ENCODE assay signal across 27 mouse cellular contexts in the genomic region with DNA sequence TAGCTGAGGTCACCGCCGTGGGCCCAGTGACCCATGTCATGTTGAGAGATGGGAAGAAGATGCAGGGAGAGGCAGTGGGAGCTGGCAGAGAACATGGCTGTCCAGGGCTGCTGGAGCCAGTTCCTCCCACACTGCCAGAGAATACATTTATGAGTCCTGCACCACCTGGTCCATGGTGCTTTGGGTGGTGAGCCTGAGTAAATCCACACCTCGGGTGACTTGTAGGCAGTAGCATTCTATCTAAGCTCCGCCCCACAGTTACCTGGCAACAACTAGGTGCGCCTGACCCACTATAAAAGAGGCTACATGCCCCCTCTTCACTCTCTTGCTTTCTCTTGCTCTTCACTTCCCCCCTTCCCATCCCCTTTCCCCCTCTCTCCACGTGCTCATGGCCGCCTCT.
DNase-seq lines count a peak whose midpoint lies in the region; ATAC-seq and TF ChIP-seq lines count a peak whose summit lies in the region.
"Had no signal": no experiment of that assay in that cellular context is flagged by ENCODE, and none has a peak within 500 bp of the region (broad histone marks: within the 10 kb centered on the region; RNA-seq: fewer than 3 reads in every experiment).

No protein-coding gene starts in this region.

- no peak for DNase-seq in testis, postnatal 10 days (ENCODE audit: low spot score)
- no peak for DNase-seq in limb, embryonic 10.5 days (ENCODE audit: low spot score)
- no peak for DNase-seq in Muller cell, postnatal 12 days (ENCODE audit: inconsistent ontology term)
- DNase-seq: adrenal gland, adult 8-10 months; cerebellum, adult 8-10 months; cerebellum, postnatal 36 days; gastrocnemius, postnatal 14 days; heart, adult 18-20 months; heart, postnatal 36 days; kidney, adult 9 months; kidney, postnatal 10 days; layer of hippocampus, adult 9-11 months; right cerebral cortex, postnatal 4 days; thymus, adult 18-20 months; thymus, postnatal 25 days had no signal

- 90% methylated on average over 7 of the region's 7 CpGs for WGBS in limb, embryonic 10.5 days
- 75% methylated on average over 7 of the region's 7 CpGs for WGBS in stomach, embryonic 15.5 days
- 82% methylated on average over 7 of the region's 7 CpGs for WGBS in forebrain, embryonic 13.5 days

- peaks cover 3% of the 10 kb centered on the region; the same call in 1 of the 2 replicates for H3K4me1 ChIP-seq in testis, adult 2 months (ENCODE audit: control insufficient read depth, insufficient read depth, low read length)
- peaks cover 52% of the 10 kb centered on the region for H3K4me1 ChIP-seq in limb, embryonic 10.5 days
- H3K4me1 ChIP-seq in stomach, embryonic 15.5 days = 0 out of 2 replicates have a peak, but pooled peaks cover 4% of the 10 kb centered on the region
- no peaks in the 10 kb centered on the region for H3K4me1 ChIP-seq in forebrain, embryonic 13.5 days
- H3K4me1 ChIP-seq: hindbrain, embryonic 15.5 days; midbrain, embryonic 12.5 days; neural tube, embryonic 13.5 days had no signal

- H3K36me3 ChIP-seq in testis, adult 2 months (ENCODE audit: control insufficient read depth, insufficient read depth, low read length) = no peaks in the 10 kb centered on the region
- no peaks in the 10 kb centered on the region for H3K36me3 ChIP-seq in limb, embryonic 10.5 days
- H3K36me3 ChIP-seq in stomach, embryonic 15.5 days = no peaks in the 10 kb centered on the region
- no peaks in the 10 kb centered on the region for H3K36me3 ChIP-seq in forebrain, embryonic 13.5 days (ENCODE audit: poor library complexity, severe bottlenecking)
- H3K36me3 ChIP-seq: hindbrain, embryonic 15.5 days; lung, embryonic 15.5 days; midbrain, embryonic 12.5 days; neural tube, embryonic 13.5 days had no signal

- peak; percentile 33; the same call in 1 of the 2 replicates for ATAC-seq in stomach, embryonic 15.5 days (ENCODE audit: insufficient read depth, low FRiP score, low read depth)
- ATAC-seq in forebrain, embryonic 13.5 days = no peak
- no peak for ATAC-seq in megakaryocyte progenitor cell, adult 5-6 weeks (replicated peaks; ENCODE audit: poor library complexity)
- ATAC-seq: forebrain, embryonic 14.5 days had no signal

- H3K27ac ChIP-seq in testis, adult 2 months (ENCODE audit: control insufficient read depth, insufficient read depth, low read depth, low read length) = no peak overlapping the region
- H3K27ac ChIP-seq in limb, embryonic 10.5 days = peak overlapping the region; percentile 72; the same call in 1 of the 2 replicates
- no peak overlapping the region for H3K27ac ChIP-seq in stomach, embryonic 15.5 days
- H3K27ac ChIP-seq in forebrain, embryonic 13.5 days = no peak overlapping the region
- H3K27ac ChIP-seq: hindbrain, embryonic 15.5 days; midbrain, embryonic 12.5 days had no signal

- TF ChIP-seq CTCF in testis, adult 2 months (IDR thresholded peaks at IDR 0.05; ENCODE audit: control insufficient read depth, insufficient read depth, insufficient replicate concordance, low read depth, low read length) = no peak

- H3K27me3 ChIP-seq in testis, adult 2 months (ENCODE audit: control insufficient read depth, insufficient read depth, low read length) = no peaks in the 10 kb centered on the region
- no peaks in the 10 kb centered on the region for H3K27me3 ChIP-seq in limb, embryonic 10.5 days (ENCODE audit: low read depth, poor library complexity, severe bottlenecking)
- H3K27me3 ChIP-seq in stomach, embryonic 15.5 days (replicated peaks) = no peaks in the 10 kb centered on the region
- H3K27me3 ChIP-seq in forebrain, embryonic 13.5 days = no peaks in the 10 kb centered on the region
- H3K27me3 ChIP-seq: hindbrain, embryonic 15.5 days; lung, embryonic 15.5 days; midbrain, embryonic 12.5 days; neural tube, embryonic 13.5 days had no signal

- H3K9me3 ChIP-seq in limb, embryonic 10.5 days (replicated peaks) = no peaks in the 10 kb centered on the region
- H3K9me3 ChIP-seq in stomach, embryonic 15.5 days = no peaks in the 10 kb centered on the region
- no peaks in the 10 kb centered on the region for H3K9me3 ChIP-seq in forebrain, embryonic 13.5 days (replicated peaks)
- H3K9me3 ChIP-seq: hindbrain, embryonic 15.5 days; lung, embryonic 15.5 days; midbrain, embryonic 12.5 days; neural tube, embryonic 13.5 days had no signal

- no peak overlapping the region for H3K9ac ChIP-seq in stomach, embryonic 15.5 days
- no peak overlapping the region for H3K9ac ChIP-seq in forebrain, embryonic 13.5 days
- H3K9ac ChIP-seq: hindbrain, embryonic 15.5 days; lung, embryonic 15.5 days; midbrain, embryonic 12.5 days; neural tube, embryonic 13.5 days had no signal

- H3K4me3 ChIP-seq in testis, adult 2 months (ENCODE audit: control insufficient read depth, low read depth, low read length) = peak overlapping the region; percentile 31
- no peak overlapping the region for H3K4me3 ChIP-seq in limb, embryonic 10.5 days
- H3K4me3 ChIP-seq in stomach, embryonic 15.5 days (replicated peaks) = no peak overlapping the region
- H3K4me3 ChIP-seq in forebrain, embryonic 13.5 days = no peak overlapping the region
- H3K4me3 ChIP-seq: hindbrain, embryonic 15.5 days; lung, embryonic 15.5 days; megakaryocyte, embryonic 14.5 days; midbrain, embryonic 12.5 days; neural tube, embryonic 13.5 days had no signal

- no peak overlapping the region for H3K4me2 ChIP-seq in stomach, embryonic 15.5 days
- H3K4me2 ChIP-seq in forebrain, embryonic 13.5 days = no peak overlapping the region
- H3K4me2 ChIP-seq: heart, embryonic 11.5 days; hindbrain, embryonic 15.5 days; liver, embryonic 11.5 days; lung, embryonic 15.5 days; midbrain, embryonic 12.5 days; neural tube, embryonic 13.5 days had no signal

- no peak for TF ChIP-seq POLR2A in testis, adult 2 months (IDR thresholded peaks at IDR 0.05; ENCODE audit: control insufficient read depth, low read depth, low read length)
